Mouse (Mus musculus): ENCODE results near the gene Rpl19. TPM values are rescaled to one million over a fixed set of nuclear protein-coding genes. Genes with fewer than 3 reads are reported as not detected.

The Rpl19 gene
- polyA plus RNA-seq (2012; fragmentation: generic; extraction: Trizol) = 1,000 to 10,000 TPM; 5,344 to 9,149 TPM

GRCm38 (mm10) chr11:98026570-98027296 is at the start of gene Rpl19:
TSS of gene Rpl19 (plus strand) at chr11:98026710.

GRCm38 (mm10) chr11:97985727-97986677 is 40.5 kb upstream of the Rpl19 start, which contains the start of gene Plxdc1:
TSS of gene Plxdc1 (minus strand) at chr11:97986444.

GRCm38 (mm10) chr11:97995564-97996288 is 30.8 kb upstream of the Rpl19 start, which contains the start of gene Arl5c:
TSS of gene Arl5c (minus strand) at chr11:97996181.

GRCm38 (mm10) chr11:98022555-98023371 is 3.7 kb upstream of the Rpl19 start, which contains the start of gene Cacnb1:
TSS of gene Cacnb1 (minus strand) at chr11:98023034.

GRCm38 (mm10) chr11:98052989-98053834 is 26.7 kb downstream of the Rpl19 start, which contains the start of gene Stac2:
TSS of gene Stac2 (minus strand) at chr11:98053462.

Other genes with a start within 250 kb of the Rpl19 start
- gene Rpl23, start 244.3 kb upstream of the Rpl19 start, polyA plus RNA-seq (2012; fragmentation: generic; extraction: Trizol) = 1,000 to 10,000 TPM in 1 of 2 experiments, 100 to 1,000 TPM in 1; 978 to 2,275 TPM
- 100 to 1,000 TPM; 100 to 153 TPM for gene Lasp1, start 227.7 kb upstream of the Rpl19 start, polyA plus RNA-seq (2012; fragmentation: generic; extraction: Trizol)
- 1 to 10 TPM in 1 of 2 experiments, under 1 TPM in 1; 0.88 to 5.5 TPM for gene B230217C12Rik, start 185.9 kb upstream of the Rpl19 start, polyA plus RNA-seq (2012; fragmentation: generic; extraction: Trizol)
- gene Fbxo47, start 142.6 kb upstream of the Rpl19 start, polyA plus RNA-seq (2012; fragmentation: generic; extraction: Trizol) = under 1 TPM in 1 of 2 experiments, not detected in 1; 0.20 TPM
- gene Plxdc1, start 40.3 kb upstream of the Rpl19 start, polyA plus RNA-seq (2012; fragmentation: generic; extraction: Trizol) = under 1 TPM; 0.11 to 0.21 TPM
- gene Arl5c, start 30.5 kb upstream of the Rpl19 start, polyA plus RNA-seq (2012; fragmentation: generic; extraction: Trizol) = 1 to 10 TPM; 1.6 to 1.7 TPM
- gene Cacnb1, start 3.7 kb upstream of the Rpl19 start, polyA plus RNA-seq (2012; fragmentation: generic; extraction: Trizol) = 10 to 100 TPM in 1 of 2 experiments, 1 to 10 TPM in 1; 2.6 to 12.5 TPM
- gene Stac2, start 26.8 kb downstream of the Rpl19 start, polyA plus RNA-seq (2012; fragmentation: generic; extraction: Trizol) = 1 to 10 TPM; 4.8 to 7.8 TPM
- 10 to 100 TPM in 1 of 2 experiments, 1 to 10 TPM in 1; 1.4 to 13.1 TPM for gene Fbxl20, start 123.7 kb downstream of the Rpl19 start, polyA plus RNA-seq (2012; fragmentation: generic; extraction: Trizol)
- gene Med1, start 166.6 kb downstream of the Rpl19 start, polyA plus RNA-seq (2012; fragmentation: generic; extraction: Trizol) = 10 to 100 TPM in 1 of 2 experiments, 1 to 10 TPM in 1; 7.6 to 18.8 TPM
- 10 to 100 TPM in 1 of 2 experiments, 1 to 10 TPM in 1; 1.0 to 10.1 TPM for gene Cdk12, start 176.3 kb downstream of the Rpl19 start, polyA plus RNA-seq (2012; fragmentation: generic; extraction: Trizol)

All from C3H10T1/2 (cell line).